Comparison of ENCODE assay signal across 1 mouse cellular context in the genomic region with DNA sequence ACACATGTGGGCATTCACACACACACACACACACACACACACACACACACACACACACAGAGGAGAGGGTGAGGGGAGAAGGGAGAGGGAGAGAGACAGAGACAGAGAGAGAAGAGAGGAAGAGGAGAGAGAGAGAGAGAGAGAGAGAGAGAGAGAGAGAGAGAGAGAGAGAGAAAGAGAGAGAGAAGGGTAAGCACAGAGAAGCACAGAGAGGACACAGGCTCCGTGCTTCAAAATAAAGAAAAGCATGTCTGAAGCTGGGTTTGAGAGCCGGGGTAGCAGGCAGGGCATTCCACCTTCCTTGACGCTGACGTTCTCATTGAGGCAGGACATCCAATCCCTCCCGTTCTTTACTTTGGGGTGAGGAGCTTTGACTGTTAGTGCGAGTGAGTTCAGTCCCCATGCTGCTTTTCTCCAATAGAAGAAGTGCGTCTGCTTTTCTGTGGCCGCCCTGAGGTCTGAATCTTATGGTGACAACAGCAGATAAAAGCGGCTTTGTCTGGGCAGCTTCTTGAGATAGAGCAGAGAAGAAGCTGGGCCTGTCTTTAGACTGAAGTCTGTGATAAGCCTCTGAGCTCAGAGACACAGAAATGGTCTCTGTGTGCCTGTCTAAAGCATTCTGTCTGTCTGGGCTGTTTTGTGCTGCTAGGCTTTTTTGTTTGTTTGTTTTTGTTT.
TF ChIP-seq lines count a peak whose summit lies in the region.

No protein-coding gene starts in this region.

TF ChIP-seq in MEL, 35 proteins besides CTCF, POLR2A, EP300 and RAD21 (continued from another document):
- TF ChIP-seq RCOR1 (IDR thresholded peaks at IDR 0.05; ENCODE audit: low read depth, low read length) (peak; percentile 82), TCF12 (IDR thresholded peaks at IDR 0.05; ENCODE audit: low read depth, low read length) (peak; percentile 80), TBP (IDR thresholded peaks at IDR 0.05; ENCODE audit: low read depth, low read length) (peak; percentile 56), MXI1 (IDR thresholded peaks at IDR 0.05; ENCODE audit: low read depth, low read length) (peak; percentile 84), MAZ (IDR thresholded peaks at IDR 0.05; ENCODE audit: low read depth, low read length) (peak; percentile 61; the same call in 1 of the 2 replicates), MAX (IDR thresholded peaks at IDR 0.05; ENCODE audit: low read length) (no peak; the same call in 1 of the 2 replicates), CHD2 (IDR thresholded peaks at IDR 0.05; ENCODE audit: low read length) (no peak), MYC (IDR thresholded peaks at IDR 0.05; ENCODE audit: low read depth, low read length) (0 out of 2 replicates have a peak, but pooled peaks have one; percentile 53), CHD1 (IDR thresholded peaks at IDR 0.05; ENCODE audit: low read depth, low read length) (0 out of 2 replicates have a peak, but pooled peaks have one; percentile 44), POLR2AphosphoS5 (IDR thresholded peaks at IDR 0.05; ENCODE audit: borderline replicate concordance, low read depth, low read length) (no peak), ETS1 (IDR thresholded peaks at IDR 0.05; ENCODE audit: low read depth, low read length) (peak; percentile 72), HCFC1 (IDR thresholded peaks at IDR 0.05; ENCODE audit: low read depth, low read length) (no peak), GATA1 (IDR thresholded peaks at IDR 0.05; ENCODE audit: low read depth, low read length) (peak; percentile 78), SMC3 (IDR thresholded peaks at IDR 0.05; ENCODE audit: low read depth, low read length) (0 out of 2 replicates have a peak, but pooled peaks have one; percentile 5), POLR2AphosphoS2 (IDR thresholded peaks at IDR 0.05; ENCODE audit: low read length) (no peak), ZC3H11A (IDR thresholded peaks at IDR 0.05; ENCODE audit: low read depth, low read length) (no peak), ZKSCAN1 (IDR thresholded peaks at IDR 0.05; ENCODE audit: low read depth, low read length) (no peak), MAFK (IDR thresholded peaks at IDR 0.05; ENCODE audit: borderline replicate concordance, low read depth, low read length) (no peak), SIN3A (IDR thresholded peaks at IDR 0.05; ENCODE audit: low read length) (peak; percentile 79), KAT2A (conservative IDR thresholded peaks at IDR 0.05; ENCODE audit: low read depth, low read length) (no peak), UBTF (IDR thresholded peaks at IDR 0.05; ENCODE audit: borderline replicate concordance, insufficient read depth, low read depth, low read length) (0 out of 2 replicates have a peak, but pooled peaks have one; percentile 76), NRF1 (IDR thresholded peaks at IDR 0.05; ENCODE audit: insufficient read depth, low read depth, low read length, poor library complexity, severe bottlenecking) (no peak), ELF1 (IDR thresholded peaks at IDR 0.05; ENCODE audit: low read depth, low read length) (no peak), E2F4 (IDR thresholded peaks at IDR 0.05; ENCODE audit: borderline replicate concordance, low read depth, low read length) (no peak)
TF ChIP-seq in MEL: peak in this region for 15.
